Comparison of ENCODE assay signal across 9 mouse cellular contexts in genomic region chr1:39720186-39720585, GRCm38 (mm10). TPM values are rescaled to one million over a fixed set of nuclear protein-coding genes. Genes with fewer than 3 reads are reported as not detected.
A peak's percentile ranks its signal among the peaks of the same experiment; 100 is the strongest.
DNase-seq lines count a peak whose midpoint lies in the region; ATAC-seq and TF ChIP-seq lines count a peak whose summit lies in the region.
"Had no signal": no experiment of that assay in that cellular context is flagged by ENCODE, and none has a peak within 500 bp of the region (broad histone marks: within the 10 kb centered on the region; RNA-seq: fewer than 3 reads in every experiment).

No protein-coding gene starts in this region.

- no peak for TF ChIP-seq CTCF in cortical plate, adult 2 months (IDR thresholded peaks at IDR 0.05; ENCODE audit: extremely low read depth, insufficient read depth, low read length)

- H3K27ac ChIP-seq in heart, embryonic 13.5 days (replicated peaks) = peak overlapping the region; percentile 74
- no peak overlapping the region for H3K27ac ChIP-seq in cortical plate, adult 2 months (ENCODE audit: insufficient read depth, low read length)
- no peak overlapping the region for H3K27ac ChIP-seq in hindbrain, embryonic 15.5 days (replicated peaks)
- H3K27ac ChIP-seq in midbrain, embryonic 12.5 days (replicated peaks) = no peak overlapping the region

- H3K4me3 ChIP-seq in heart, embryonic 13.5 days = peak overlapping the region; percentile 67
- peak overlapping the region; percentile 37; the same call in 1 of the 2 replicates for H3K4me3 ChIP-seq in cortical plate, adult 2 months (ENCODE audit: insufficient read depth, low read length)
- H3K4me3 ChIP-seq in hindbrain, embryonic 15.5 days = peak overlapping the region; percentile 55
- H3K4me3 ChIP-seq in midbrain, embryonic 12.5 days = peak overlapping the region; percentile 62
- H3K4me3 ChIP-seq: megakaryocyte, embryonic 14.5 days had no signal

- ATAC-seq in heart, embryonic 13.5 days (ENCODE audit: extremely low read depth, insufficient number of reproducible peaks, low FRiP score, low TSS enrichment) = no peak
- no peak for ATAC-seq in hindbrain, embryonic 15.5 days (ENCODE audit: low FRiP score, low read depth)
- no peak for ATAC-seq in midbrain, embryonic 12.5 days (ENCODE audit: low FRiP score, low read depth)
- no peak for ATAC-seq in megakaryocyte-erythroid progenitor cell, adult 5-6 weeks (replicated peaks; ENCODE audit: low FRiP score, low TSS enrichment, poor library complexity, severe bottlenecking)

- no peak for DNase-seq in heart, postnatal 36 days
- no peak for DNase-seq in frontal cortex, postnatal 25 days (ENCODE audit: low spot score in 2 of 2)
- DNase-seq in cerebellum, adult 9-11 months = no peak

- intact Hi-C loops in heart, postnatal 36 days (cut with DNase I) = no loop called here

- TF ChIP-seq POLR2A in cortical plate, adult 2 months (IDR thresholded peaks at IDR 0.05; ENCODE audit: extremely low read depth, insufficient read depth, low read length) = no peak

- no peaks in the 10 kb centered on the region for H3K36me3 ChIP-seq in heart, embryonic 13.5 days
- no peaks in the 10 kb centered on the region for H3K36me3 ChIP-seq in hindbrain, embryonic 15.5 days
- no peaks in the 10 kb centered on the region for H3K36me3 ChIP-seq in midbrain, embryonic 12.5 days

- peak overlapping the region; percentile 89 for H3K4me2 ChIP-seq in heart, embryonic 13.5 days
- peak overlapping the region; percentile 94 for H3K4me2 ChIP-seq in hindbrain, embryonic 15.5 days
- H3K4me2 ChIP-seq in midbrain, embryonic 12.5 days (replicated peaks) = peak overlapping the region; percentile 93

- H3K9ac ChIP-seq in heart, embryonic 13.5 days = peak overlapping the region; percentile 87
- H3K9ac ChIP-seq in hindbrain, embryonic 15.5 days = peak overlapping the region; percentile 51; the same call in 1 of the 2 replicates
- H3K9ac ChIP-seq in midbrain, embryonic 12.5 days (replicated peaks) = peak overlapping the region; percentile 70; the same call in 1 of the 2 replicates

- H3K27me3 ChIP-seq in heart, embryonic 13.5 days (replicated peaks) = no peaks in the 10 kb centered on the region
- no peaks in the 10 kb centered on the region for H3K27me3 ChIP-seq in hindbrain, embryonic 15.5 days
- no peaks in the 10 kb centered on the region; the same call in 1 of the 2 replicates for H3K27me3 ChIP-seq in midbrain, embryonic 12.5 days

- H3K9me3 ChIP-seq in heart, embryonic 13.5 days = no peaks in the 10 kb centered on the region
- no peaks in the 10 kb centered on the region for H3K9me3 ChIP-seq in hindbrain, embryonic 15.5 days
- H3K9me3 ChIP-seq in midbrain, embryonic 12.5 days = no peaks in the 10 kb centered on the region

- peaks cover 37% of the 10 kb centered on the region for H3K4me1 ChIP-seq in heart, embryonic 13.5 days
- peaks cover 2% of the 10 kb centered on the region; the same call in 1 of the 2 replicates for H3K4me1 ChIP-seq in cortical plate, adult 2 months (ENCODE audit: control insufficient read depth, insufficient read depth, low read length)
- peaks cover 14% of the 10 kb centered on the region for H3K4me1 ChIP-seq in hindbrain, embryonic 15.5 days (replicated peaks)
- H3K4me1 ChIP-seq in midbrain, embryonic 12.5 days = peaks cover 9% of the 10 kb centered on the region
- H3K4me1 ChIP-seq: megakaryocyte, embryonic 14.5 days had no signal

- 32% methylated on average over 2 of the region's 2 CpGs for WGBS in heart, embryonic 13.5 days
- WGBS in hindbrain, embryonic 15.5 days = 22% methylated on average over 2 of the region's 2 CpGs
- WGBS in midbrain, embryonic 12.5 days = 27% methylated on average over 2 of the region's 2 CpGs

RNA-seq across cellular contexts. Expression of gene Rfx8, which starts 0.6 kb away (rescaled TPM):
- 0.59 and 0.67 TPM in 2 replicates for polyA plus RNA-seq in heart, embryonic 13.5 days (2015; fragmentation: Nextera tagmentation; extraction: Ambion mirVana)
- under 1 TPM; 0.19 to 0.46 TPM for total RNA-seq in heart, postnatal 36 days (2021)
- 0.31 and 0.53 TPM in 2 replicates for polyA plus RNA-seq in cortical plate, adult 2 months (2012; rRNA removed)
- 0.13 and 0.35 TPM in 2 replicates for polyA plus RNA-seq in hindbrain, embryonic 15.5 days (2015; fragmentation: Nextera tagmentation; extraction: Ambion mirVana)
- polyA plus RNA-seq in midbrain, embryonic 12.5 days (2016; fragmentation: Nextera tagmentation; extraction: Ambion mirVana) = 0.42 TPM in 1 of 2 replicates, not detected in the other
- not detected in 2 replicates for total RNA-seq in megakaryocyte-erythroid progenitor cell, adult 5-6 weeks (2014; fragmentation: Nextera tagmentation)
- 0.65 TPM in 1 of 2 replicates, not detected in the other for total RNA-seq in megakaryocyte-erythroid progenitor cell, adult 5-6 weeks (2017)
